Mouse (Mus musculus): ENCODE results near the gene Armc9.

Armc9 gene

GRCm38 (mm10) chr1:86285295-86285694 is 130.7 kb downstream of the Armc9 start:
- DNase-seq = no peak

DNA sequence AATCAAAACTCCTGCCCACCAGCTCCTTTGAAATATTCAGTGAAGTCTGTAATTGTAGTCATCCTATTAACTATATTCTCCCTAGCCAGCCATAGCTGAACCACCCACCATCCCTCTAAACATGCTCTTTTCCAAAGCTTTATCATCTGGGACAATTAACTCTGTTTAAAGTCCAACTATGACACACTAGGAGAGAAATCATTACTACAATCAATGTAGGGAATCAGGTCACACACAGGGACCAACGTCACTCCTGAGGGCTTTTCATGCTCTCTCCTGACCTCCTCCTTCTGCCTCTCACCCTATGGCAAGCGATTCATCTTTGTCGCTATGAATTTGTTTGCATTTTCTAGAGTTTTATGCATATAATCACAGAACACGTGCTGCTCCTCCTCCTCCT is 132.9 kb downstream of the Armc9 start:
- no peak for DNase-seq

GRCm38 (mm10) chr1:86290452-86290851 is 135.9 kb downstream of the Armc9 start:
- no peak for DNase-seq

DNA sequence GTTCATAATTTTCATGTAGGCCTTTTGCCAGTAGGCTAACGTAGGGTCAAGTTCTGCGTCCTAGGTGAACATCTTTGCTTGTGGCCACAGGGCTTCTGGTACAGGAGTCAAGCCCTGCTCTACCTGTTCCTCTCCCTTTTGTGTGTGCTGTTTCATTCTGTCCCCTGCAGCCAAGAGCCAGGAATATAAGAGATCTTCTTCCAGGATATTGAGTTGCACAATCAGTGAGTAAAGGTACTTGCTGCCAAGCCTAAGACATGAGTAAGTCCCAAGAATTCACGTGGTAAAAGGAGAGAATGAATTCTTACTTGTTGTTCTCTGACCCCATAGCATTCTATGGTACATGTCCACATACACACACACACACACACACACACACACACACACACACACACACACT is 138.5 kb downstream of the Armc9 start:
- DNase-seq = no peak

DNA sequence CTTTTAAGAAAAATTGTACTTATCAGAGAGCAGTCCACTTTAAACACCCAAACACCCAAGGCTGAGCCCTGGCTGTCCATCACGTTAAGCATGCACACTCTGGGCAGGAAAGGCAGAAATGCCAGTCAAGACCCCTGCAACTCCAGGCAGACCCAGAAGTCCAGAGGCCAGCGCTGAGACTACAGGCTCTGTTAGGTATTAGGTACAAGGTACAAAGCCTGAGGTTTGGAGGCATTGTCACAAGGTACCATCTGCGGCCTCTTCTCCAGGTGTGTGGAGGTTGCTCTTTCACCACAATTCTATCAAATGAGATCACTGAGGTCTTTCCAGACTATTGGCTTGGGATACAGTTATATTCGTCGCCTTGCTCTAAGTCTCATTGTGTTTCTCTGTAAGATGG is 139.3 kb downstream of the Armc9 start:
- no peak for DNase-seq

GRCm38 (mm10) chr1:86294472-86294871 is 139.9 kb downstream of the Armc9 start:
- DNase-seq = no peak

DNA sequence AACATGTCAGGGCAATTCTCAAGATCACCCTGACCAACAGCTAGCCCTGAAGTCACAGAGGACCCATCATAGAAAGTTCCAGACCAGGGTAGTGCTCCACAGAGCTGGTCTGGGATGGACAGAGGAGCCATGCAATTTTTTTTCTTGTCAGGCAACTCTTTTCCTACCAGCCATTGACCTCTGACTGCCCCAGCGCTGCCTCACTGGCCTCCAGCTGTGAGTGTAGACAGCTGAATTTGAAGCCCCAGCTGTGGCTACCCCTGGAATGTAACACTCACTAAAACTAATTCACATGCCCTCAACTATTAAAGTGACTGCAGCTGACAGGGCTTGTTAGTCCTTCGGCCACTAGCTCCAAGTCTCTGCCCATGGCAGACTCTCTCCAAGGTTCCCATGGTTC is 145.5 kb downstream of the Armc9 start:
- DNase-seq = no peak

GRCm38 (mm10) chr1:86300731-86301130 is 146.2 kb downstream of the Armc9 start:
- DNase-seq = no peak

- no peak for DNase-seq
These were observed 146.9 kb downstream of the Armc9 start for GRCm38 (mm10) chr1:86301221-86302091.

DNA sequence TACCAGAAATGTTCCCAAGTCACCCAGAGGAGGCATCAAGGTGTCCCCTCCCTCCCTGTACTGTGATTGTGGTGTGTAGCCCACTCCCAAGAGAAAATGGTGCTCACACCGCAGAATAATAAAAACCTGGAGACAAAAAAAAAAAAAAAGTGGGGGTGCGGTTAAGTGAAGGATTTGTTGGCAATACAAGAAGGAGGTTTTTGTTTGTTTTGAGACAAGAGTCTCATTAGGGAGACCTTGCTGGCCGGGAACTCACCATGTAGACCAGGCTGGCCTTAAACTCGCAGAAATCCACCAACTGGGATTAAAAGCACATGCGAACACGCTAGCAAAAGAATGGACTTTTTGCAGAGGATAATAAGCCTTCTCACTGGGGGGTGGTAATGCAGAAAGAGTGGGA is 148.0 kb downstream of the Armc9 start, which contains the start of gene B3gnt7:
B3gnt7 (plus strand) TSS at position 301 of the 400 bp plus-strand sequence.
- DNase-seq = no peak

GRCm38 (mm10) chr1:86303063-86303872 is 148.7 kb downstream of the Armc9 start:
- no peak for DNase-seq

DNA sequence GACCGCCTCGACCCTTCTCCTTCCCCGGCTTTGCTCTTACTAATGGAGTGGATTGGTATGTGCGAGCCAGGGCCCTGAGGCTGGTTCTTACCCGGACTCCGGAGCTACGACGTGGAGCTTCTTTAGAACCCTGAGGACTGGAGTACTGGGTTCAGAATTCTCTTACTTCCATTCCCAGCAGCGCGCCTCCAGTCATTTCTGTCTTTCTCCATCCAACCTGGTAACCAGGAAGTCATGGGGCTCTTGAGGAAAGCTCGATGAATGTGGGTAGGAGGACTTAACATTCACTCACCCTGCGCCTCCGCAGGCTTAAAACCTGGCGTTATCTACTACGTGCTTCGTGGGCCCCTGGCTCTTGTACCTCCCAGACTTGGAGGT is 149.3 kb downstream of the Armc9 start:
- DNase-seq = no peak

- DNase-seq = no peak
These were observed 152.1 kb downstream of the Armc9 start for GRCm38 (mm10) chr1:86306686-86307085.

DNA sequence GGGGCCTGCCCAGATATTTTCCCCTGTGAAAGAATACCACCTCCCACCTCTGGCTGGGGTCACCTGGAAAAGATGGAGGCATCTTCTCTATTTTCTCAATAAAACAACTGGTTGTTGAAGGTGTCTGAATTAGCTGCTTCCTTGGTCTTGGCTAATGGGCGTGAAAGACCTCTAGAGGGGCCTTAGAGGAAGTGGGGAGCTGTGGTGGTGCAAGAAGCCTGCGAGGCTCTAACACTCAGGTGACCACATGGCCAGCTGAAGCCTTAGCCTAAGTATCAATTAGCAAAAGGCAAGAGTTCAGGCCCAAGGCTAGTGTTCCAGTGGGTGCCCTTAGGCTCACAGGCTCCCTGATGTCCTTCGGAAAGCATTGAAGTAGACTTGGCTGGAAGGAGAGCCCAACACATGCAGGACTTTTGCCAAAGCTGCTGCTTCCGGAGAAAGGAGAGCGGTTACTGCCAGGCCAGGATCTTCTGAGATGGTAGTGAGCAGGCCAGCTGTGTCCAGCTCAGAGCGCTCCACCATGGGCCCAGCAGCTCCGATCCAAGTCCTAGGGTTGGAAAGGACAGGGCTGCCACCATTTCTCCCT is 152.7 kb downstream of the Armc9 start:
- no peak for DNase-seq

DNA sequence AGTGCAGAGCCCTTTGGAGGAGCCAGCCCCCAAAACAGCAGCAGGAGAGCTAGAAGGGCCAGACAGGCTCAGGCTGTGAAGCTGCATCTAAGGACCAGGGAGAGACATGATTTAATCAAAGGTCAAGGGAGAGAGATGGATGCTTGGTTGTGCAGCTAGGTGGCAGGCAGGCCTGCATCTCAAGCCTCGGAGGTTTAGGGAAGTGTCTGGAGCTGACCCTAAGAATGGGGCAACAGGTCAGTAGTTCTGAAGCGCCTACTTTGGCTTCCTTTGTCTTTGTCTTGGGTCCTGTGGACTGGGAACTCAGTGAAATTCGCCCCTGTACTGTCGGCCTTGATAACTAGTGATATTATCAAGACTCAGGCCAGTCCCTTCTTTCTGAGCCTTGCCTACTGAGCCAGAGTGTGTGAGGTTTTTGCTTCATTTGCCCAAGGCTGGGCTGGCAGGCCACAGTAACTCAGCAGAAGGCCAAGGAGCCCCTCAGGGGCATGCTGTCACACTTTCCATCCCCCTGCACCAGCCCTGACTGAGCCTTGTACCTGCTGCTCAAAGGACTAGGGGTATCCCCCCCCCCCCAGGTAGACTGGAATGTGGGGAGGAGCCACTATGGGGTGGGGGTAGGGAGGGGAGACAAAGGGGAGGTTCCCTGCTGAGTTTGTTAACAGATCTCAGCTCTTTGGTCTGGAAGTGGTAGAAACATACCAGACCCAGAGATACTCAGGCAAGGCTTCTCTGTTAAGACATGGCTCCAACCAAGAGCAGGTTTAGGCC is 153.5 kb downstream of the Armc9 start:
- no peak for DNase-seq

- DNase-seq = no peak
These were observed 154.8 kb downstream of the Armc9 start for GRCm38 (mm10) chr1:86309270-86309833.

DNA sequence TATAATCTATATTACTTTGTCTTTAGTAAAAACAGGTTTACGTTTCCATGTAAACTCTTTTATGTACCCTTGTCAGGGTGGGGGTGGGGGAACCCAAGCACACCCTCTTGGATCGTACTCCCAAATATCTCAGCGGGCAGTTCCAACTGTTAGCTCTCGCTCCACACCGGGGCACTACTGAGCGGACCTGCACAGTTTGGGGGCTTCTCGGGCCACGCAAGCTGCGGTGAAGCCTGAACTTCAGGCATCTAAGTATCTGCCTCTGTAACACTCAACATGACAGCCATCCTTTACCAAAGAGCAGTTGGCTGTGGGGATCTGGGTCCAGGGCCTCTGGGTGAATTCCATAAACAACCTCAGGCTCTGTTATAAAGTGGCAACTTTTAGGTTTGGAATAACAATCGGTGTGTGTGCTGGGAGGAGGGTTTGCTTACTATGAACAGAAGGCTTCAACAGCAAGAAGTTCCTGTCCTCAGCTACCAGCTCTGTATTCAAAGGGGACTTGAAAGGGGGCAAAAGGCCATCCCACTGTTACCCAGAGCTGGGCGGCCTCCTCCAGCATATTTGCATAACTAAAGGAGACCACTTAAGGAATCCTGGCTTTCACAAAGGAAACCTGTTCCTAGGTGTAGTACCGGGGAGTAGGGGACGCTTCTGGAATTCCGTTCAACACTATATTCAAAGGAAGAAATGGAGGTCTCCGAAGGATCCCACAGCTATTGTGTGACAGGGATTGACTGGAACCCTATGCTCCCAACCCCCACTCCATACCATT is 156.1 kb downstream of the Armc9 start:
- DNase-seq = no peak

DNA sequence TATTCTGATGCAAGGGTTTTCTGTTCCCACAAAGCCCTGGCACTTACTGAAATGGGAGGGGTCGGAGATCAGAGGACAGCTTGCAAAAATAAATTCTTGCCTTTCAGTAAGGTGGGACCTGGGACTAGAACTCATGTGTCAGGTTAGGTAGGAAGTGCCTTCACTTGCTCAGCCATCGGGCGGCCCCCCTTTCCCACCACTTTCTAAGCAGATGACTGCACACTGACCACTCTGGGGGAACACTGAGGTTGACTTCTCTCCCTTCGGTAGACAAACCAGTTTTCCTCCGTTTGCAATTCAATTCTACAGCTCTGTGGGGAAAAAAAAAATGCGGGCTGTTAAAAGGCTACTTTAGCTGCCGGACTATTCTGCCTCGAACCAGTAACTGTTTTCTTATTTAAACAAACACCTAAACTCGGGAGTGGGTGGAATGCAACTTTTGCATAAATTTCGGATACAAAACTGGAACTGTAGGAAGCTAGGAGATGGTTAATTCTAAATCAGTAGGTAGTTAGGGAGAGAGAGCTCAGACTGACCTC is 157.0 kb downstream of the Armc9 start:
- DNase-seq = no peak

- no peak for DNase-seq
These were observed 157.7 kb downstream of the Armc9 start for GRCm38 (mm10) chr1:86312269-86312668.

DNA sequence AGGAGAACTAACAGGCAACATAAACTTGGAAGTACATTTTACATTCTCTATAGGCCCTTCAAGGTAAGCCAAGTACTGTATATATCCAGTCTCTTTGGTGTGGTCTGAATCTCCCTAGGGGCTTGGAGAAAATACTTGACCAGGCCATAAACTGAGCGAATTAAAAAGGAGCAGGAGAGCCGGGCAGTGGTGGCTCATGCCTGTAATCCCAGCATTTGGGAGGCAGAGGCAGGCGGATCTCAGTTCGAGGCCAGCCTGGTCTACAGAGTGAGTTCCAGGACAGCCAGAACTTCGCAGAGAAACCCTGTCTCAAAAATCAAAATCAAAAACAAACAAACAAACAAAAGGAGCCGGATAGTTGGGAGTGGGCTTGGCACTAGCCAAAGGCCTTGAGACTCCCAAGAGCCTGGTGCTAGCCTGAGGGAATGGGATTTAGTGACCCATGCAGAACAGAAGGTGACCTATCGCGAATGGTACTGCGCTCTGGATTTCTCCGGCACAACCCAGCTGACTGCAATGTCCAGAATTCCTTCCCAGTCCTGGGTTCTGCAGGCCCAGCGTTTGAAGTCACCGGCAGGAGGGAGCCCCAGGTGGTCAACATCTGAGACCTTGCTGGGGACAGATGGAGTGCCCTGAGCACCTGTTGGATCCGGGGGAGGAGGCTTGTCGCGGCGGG is 158.7 kb downstream of the Armc9 start:
- no peak for DNase-seq

- no peak for DNase-seq
These were observed 159.2 kb downstream of the Armc9 start for GRCm38 (mm10) chr1:86313772-86314125.

Data from cerebellum, adult 9-10 months (tissue).